Mouse (Mus musculus) erythroid progenitor cell, adult 5-6 weeks (primary cell): ENCODE data around the gene Ptpn13. TPM values are rescaled to one million over a fixed set of nuclear protein-coding genes. Genes with fewer than 3 reads are reported as not detected.

ENCODE experiments used
- ATAC-seq: replicated peaks from 2 replicates; pipeline ENCODE4 v1.8.0; 2016; ENCODE audit warnings: moderate number of reproducible peaks, mild to moderate bottlenecking, moderate TSS enrichment, inconsistent platforms; ENCODE audit not compliant: poor library complexity, low FRiP score, severe bottlenecking
- total RNA-seq, 2 experiments: library from RNA; stranded (forward) in 1 of 2; stranded (reverse) in 1 of 2; fragments of 150-400 nt in 1 of 2; fragments of 186-747, 209-891 nt in 1 of 2; gene quantifications; 2 replicates each; pipeline versions ENCODE4 v1.2.3 to v1.2.4; 2015 to 2017; ENCODE audit warnings: low replicate concordance in 2 of 2

Gene Ptpn13
- total RNA-seq, 2 experiments from 2014 or later = 1.4 to 1.7 TPM

DNA sequence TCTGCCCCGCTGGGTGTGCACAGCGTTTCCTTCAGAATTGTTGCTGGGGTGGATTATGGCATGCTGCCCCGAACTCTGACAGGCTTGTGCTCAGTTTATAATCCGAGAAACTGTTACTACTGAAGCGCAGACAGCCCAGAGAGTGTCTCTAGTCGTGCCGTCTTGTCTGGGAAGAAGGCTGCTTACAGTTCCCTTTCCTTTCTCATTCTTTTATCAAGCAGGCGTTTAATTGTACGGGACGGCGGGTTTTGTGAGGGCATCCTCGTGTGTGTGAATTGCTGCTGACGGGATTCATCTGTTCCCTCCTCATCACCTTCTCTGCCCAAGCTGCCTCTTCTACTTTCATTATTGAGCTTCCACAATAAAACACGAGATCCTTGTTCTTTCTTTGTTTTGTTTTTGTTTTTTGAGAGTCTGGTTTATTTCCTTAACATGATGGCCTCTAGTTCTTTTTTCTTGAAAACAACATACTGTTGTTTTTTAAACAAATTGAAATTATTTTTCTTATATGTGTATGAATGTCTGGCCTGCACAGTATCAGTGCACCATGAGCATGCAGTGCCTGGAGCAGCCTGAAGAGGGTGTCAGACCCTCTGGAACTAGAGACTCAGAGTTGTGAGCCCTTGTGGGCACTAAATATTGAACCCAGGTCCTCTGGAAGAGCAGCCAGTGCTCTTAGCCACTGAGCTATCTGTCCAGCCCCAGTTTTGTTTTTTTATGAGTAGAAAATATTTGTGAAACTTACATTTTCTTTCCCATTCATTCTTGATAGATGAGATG lies 28.6 kb downstream of the Ptpn13 start:
- no peak for ATAC-seq

DNA sequence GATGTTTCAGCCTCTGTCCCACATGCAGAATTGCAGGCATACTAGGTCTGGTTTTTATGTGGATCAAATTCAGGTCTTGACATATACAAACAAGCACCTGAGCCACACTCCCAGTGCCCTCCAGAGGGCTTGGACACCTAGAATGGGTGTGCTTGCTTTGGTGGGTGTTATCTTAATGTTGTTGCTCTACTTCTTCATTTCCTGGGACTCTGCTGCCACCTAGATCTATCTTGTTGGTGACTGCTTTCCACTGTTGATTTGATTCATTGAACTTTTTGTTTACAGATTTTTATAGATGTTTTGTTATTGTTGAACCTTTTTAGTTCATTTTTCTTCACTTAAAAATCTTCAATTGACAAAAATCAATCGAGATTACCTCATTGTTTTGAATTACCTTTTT lies 31.8 kb downstream of the Ptpn13 start:
- ATAC-seq = no peak

DNA sequence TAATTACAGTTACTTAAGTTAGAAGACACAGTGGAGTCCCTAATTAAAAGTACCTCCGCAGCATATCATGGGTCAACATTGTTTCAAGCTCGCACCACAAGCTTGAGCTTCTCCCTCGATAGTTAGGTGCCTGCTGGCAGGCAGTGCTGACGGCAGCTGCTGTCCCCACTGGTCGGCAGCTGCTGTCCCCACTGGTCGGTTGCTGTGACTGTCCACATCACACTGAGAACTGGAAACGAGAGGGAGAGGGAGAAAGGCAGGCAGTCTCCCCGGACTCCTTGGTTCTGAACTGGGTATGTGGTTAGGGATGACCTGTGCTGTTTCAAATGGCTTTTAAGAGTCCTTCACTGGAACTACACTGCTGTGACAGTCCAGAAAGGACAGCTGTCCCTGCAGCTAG lies 33.4 kb downstream of the Ptpn13 start:
- ATAC-seq = no peak

DNA sequence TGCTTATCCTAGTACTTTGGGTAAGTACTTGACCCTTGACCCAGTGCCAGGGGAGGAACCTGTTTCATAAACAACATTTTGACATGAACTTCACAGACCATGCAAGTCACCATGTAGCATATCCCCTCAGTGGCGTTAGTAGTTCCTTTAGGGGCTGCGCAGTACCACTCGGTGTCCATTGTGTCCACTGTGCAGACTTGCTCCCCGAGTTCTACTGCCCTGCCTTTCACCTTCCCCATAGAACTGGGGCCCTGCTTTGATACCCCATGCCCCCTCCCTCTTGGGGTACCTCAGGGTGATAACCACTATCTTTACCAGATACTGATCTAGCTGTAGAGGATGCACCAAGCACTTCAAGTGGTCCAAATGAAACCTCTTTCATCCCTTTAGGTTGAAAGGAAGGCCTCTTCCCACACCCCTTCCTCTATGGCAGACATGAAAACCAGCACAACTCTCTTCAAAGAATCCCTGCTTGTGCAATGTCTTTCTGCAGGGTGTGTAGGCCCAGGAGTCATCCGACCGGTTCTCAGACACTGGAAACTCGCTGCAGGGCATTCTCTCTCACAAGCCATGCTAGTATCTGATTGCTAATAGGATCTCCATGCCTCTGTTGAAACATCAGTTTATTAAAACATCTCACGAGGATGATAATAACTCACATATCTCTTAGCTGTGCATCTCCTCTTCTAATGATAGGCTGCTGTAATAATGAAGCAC lies 34.1 kb downstream of the Ptpn13 start:
- ATAC-seq = no peak

DNA sequence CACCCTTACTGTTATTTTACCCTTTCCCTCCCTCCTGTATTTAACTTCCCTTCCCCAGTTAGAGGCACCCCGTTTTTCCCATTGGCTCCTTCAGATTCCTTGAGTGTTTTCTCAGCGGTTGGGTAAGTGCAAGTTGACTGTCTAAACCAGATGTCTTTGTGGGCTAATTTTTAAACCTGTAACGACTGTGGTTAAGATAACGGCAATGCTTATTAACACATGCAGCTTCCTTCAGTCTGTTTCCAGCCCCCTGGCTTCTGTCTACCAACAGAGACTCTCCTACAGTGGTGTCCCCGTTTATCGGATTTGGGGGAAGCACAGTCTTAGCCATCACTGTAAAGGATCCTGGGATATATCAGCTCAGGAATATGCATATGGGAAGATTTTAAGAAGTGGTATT lies 35.9 kb downstream of the Ptpn13 start:
- ATAC-seq = no peak

DNA sequence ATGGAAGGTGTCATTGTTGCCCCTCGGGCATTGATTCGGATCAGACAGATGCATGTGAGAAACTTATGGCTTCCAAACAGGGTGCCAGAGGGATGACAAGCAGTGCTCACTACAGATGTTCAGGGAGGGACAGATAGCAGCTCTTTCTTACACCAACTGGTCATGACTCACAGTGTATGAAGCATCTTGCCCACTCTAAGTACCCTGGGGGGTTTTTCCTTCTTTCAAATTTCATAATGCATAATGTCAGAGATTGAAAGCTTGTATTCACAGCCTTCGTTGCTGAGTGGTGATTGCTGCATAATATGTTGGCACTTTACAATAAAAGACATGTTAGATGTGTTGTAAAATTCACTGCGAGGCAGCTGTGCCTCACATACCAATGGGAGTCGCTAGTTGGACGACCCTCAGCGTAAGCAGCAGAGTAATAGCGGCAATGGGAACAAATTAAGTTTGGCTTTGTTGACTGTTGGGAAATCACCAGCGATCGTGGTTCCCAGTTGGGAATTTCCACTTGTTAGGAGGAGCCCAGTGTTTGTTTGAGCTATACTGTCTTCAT lies 38.7 kb downstream of the Ptpn13 start:
- no peak for ATAC-seq

DNA sequence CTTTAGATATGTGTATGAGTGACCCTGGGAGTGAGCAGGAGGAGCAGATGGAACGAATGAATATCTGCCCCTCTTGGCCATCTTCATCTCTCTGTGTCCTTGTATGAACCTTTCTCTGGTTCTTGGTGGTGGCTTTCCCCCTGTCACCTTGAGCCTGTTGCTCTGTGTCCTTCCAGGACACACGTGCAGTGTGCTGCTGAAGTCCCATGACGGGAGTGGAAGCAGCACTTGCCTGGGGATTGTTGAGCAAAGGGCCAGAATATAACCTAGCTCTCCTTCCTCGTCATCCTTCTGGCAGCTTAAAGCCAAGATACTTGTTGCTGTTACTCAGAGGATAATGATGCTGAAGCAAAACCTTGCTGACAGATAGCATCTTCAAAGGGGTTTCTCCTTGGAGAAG lies 39.3 kb downstream of the Ptpn13 start:
- ATAC-seq = no peak

DNA sequence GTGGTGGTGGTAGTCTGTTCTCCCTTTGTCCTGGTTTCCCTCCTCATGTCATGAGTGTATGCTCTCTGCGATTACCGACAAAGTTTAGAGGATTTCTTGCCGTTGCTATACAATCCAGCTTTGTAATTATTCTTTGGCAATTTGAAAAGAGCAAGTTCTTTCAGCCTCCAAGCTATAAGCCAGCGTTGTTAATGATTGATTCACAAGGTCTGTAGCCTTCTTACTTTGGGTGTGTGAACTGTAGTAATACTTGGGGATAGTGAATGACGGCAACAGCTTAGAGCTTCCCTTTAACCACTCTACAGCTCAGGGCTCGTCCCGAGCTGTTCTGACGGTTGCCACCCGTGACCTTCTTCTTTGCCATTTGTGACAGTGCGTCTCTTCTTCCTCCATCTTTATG lies 39.8 kb downstream of the Ptpn13 start:
- ATAC-seq = no peak

DNA sequence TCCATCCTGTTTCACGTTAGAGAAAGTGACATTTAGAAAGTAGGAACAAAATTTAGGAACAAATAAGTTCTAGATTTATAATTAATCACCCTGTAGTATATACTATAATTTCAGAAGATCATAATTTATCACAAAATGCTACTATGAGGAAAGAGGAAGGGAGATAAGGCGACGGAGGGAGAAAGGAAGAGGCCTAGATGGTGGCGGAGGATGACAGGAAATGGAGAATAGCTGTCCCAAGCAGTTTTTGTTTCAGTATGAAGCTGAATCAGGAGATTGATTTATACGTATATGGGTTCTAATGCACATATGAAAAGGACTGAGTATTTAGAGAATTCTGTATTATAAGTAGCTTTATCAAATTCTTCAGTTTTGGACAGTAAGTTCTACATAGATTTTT lies 47.7 kb downstream of the Ptpn13 start:
- ATAC-seq = no peak

DNA sequence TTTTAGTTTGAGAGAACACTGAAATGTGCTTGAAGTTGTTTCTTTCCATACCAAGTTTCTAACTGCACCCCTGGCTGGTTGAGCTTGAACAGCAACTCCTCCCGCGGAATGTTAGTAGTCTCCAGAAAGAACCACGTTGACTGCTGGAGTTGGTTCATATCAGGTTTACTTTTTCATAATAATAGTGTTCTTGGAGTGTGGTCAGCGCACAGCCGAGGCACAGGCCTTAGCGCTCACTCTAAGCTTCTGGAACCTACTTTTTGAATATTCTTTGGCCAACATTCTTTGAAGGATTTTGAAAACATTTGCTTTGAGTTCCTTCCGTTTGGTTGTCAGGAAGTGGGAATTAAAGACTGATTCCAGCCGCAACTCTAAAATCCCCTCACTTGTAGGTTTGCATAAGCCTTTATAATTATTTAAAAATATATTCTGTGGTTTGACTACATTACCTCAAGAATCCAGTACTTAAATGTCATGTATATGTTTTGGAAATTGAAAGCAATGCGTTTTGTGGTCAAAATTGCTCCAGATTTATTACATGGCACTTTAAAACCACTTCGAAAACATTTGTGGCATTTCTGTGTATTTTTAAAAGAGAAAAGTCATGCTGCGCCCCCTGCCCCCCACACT lies 48.6 kb downstream of the Ptpn13 start:
- no peak for ATAC-seq

DNA sequence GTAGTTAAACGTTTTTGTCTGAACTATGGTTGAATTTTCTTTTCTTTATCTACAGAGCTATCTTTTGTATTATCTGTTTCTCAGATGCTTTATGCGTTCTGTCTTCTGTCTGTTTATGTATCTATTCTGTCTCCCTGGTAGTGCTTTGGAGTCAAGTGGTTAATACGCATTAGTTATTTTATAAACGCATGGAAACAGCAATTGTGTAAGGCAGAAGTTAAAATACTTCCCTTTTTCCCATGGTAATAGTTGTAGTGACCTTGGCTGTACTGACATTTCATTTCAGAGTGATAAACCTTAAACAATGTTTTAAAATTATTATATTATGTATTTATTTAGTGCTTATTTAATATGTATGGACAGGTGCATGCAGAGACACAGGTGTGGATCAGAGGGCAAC lies 49.3 kb downstream of the Ptpn13 start:
- no peak for ATAC-seq

DNA sequence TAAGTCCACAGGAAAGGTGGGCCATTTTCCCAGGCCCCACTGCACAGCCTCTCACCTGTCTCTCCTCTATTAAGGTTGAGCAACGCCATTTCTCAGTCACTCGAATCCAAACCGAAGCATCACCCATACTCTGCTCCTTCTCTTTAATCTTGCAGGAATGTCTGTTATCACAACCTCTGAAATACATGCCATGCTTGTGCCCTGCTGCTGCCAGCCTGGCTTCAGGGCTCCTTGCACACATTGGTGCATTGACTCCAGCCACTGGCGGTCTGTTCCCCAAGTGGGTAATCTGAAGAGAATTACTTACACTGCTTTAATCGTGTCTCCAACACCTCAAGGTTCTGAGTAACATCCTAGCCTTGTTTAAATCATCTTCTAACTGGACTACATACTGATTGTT lies 50.5 kb downstream of the Ptpn13 start:
- no peak for ATAC-seq

DNA sequence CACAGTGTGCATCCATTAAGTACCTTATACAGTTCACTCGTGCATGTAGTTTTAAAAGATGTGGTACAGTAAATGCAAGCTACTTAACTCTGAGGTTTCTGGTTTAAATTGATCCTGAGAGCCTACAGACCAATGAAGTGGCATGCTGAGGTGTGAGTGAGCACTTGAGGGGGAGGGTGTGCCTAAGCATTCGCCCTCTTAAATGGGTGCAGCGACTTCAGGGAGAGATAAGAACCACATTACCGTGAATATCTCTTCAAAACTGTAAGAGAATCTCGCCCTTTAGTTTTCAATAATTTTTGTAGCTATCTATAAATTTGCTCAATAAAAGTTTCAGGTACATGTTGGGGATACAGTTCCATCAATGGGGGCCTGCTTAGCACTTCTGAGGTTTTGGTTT lies 54.5 kb downstream of the Ptpn13 start:
- 0 out of 2 replicates have a peak, but pooled peaks have one; percentile 52 for ATAC-seq

DNA sequence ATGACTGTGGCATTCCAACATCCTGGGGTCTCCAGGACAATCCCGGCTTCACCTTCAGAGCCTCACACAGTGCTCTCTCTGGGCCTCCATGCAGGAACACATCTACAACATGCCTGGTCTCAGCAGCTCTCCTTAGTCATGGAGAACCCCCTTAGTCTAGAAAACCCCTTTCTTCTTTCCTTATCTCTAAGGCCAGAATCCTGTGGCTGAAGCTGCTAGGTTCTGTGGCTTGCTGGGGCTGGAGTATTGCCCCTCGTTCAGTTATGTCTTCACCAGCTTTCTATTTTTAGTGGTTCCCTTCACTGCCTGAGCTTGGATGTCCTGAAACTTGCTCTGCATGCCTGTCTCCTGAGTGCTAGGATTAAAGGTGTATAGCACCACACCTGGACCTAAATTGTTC lies 56.2 kb downstream of the Ptpn13 start:
- 0 out of 2 replicates have a peak, but pooled peaks have one; percentile 30 for ATAC-seq

DNA sequence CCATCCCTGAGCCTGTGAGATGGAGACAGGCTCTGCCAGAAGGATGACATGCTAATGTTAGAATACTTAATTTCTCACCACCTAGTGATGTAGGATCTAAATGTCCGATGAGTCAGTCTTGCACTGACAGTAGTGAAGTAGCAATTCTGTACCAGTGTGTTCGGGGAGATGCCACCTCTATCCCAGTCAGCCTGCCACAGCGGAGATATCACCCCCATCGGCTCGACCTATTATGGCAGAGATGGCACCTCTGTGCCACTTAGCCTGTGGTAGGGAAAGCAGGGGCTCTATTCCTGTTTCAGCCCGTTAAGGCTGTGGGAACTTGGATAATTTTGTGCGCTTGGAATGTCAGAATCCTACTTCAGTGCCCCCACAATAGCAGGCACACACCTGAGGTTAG lies 62.0 kb downstream of the Ptpn13 start:
- no peak for ATAC-seq

DNA sequence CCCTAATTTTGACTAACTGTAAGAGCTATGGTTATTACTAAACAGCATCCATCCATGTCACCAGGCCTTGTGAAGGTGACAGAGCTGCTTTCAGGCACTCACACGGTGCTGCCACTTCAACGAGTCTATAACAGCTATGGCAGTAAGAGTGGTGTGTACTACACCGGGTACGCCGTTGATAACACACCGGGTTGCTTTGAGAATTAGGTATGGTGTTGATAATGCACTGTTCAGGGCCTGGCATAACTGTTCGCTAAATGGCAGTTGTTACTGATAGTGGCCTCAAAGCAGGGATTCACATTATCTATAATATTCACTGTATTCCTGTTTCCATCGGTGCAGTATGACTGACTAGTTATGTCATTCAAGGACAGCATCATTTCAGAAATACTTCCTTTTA lies 66.0 kb downstream of the Ptpn13 start:
- peak; percentile 65; the same call in 1 of the 2 replicates for ATAC-seq

DNA sequence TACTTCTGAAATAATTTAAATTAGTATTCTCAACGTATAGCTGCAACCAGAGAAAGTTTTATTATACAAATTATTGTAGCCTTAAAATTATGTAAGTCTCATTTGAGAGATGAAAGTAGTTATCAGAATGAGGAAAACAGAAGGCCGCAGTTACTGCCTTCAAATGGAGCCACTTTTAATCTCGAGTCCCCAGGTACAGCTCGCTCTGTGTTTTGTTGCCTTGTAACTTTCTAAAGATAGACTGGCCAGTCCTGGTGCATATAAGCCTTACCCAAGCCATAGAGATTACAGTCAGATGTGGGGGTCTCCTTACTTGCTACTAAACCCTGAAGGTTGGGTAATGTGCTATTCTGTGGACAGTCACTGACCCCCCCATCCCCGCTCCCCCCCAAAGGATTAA lies 66.8 kb downstream of the Ptpn13 start:
- ATAC-seq = no peak

DNA sequence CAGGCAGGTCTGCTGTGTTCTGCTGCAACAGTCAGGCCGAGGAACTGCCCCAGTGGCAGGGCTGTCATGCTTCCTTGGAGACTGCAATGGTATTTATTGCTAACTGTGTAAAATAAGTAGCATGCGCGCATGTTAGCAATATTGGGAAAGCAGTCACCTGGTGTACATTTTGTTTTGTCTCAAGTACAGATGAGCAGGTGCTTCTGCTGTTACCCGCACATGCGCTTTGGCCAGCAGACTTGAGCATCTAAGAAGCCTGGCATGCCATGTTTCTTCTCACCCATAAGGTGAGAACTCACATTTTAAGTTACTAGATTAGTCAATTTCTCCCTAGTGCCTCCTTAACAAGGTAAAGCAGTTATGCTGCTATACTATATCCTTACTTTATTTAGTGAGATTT lies 72.1 kb downstream of the Ptpn13 start:
- no peak for ATAC-seq

DNA sequence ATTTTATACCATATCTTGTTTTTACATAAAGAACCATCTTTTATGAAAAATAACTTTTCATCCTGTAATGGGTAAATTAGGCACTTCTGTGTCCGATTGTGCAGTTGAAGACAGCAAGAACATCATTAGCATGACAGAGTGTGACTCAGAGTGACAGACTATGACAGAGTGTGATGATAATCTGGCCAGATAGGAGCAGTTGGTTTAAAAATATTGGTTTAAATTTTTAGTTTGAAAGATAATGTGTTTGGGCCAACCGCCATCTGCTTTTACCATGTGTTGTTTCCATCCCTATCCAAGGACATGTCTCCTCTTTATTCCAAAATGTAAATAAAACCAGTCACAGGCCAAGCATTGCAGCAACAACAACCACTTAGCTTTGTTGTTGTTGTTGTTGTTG lies 72.5 kb downstream of the Ptpn13 start:
- no peak for ATAC-seq

DNA sequence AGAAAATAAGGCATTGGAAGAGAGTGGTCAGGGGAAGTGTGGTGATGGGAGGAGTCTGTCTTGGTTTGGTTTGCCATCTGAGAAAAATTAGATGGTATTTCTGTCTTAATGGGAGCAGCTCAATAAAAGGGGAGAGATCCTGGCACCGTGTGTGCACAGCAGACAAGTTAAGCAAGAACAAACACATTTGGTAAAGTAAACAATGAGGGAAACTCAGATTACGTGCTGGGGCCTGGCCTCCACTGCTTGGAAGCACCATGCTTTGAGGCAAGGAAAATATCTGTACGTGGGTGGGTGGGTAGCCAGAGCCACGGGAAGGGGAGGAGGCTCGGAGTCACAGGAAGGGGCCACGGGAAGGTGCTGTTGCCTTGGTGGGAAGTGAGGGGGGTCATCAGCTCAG lies 74.3 kb downstream of the Ptpn13 start:
- ATAC-seq = no peak

DNA sequence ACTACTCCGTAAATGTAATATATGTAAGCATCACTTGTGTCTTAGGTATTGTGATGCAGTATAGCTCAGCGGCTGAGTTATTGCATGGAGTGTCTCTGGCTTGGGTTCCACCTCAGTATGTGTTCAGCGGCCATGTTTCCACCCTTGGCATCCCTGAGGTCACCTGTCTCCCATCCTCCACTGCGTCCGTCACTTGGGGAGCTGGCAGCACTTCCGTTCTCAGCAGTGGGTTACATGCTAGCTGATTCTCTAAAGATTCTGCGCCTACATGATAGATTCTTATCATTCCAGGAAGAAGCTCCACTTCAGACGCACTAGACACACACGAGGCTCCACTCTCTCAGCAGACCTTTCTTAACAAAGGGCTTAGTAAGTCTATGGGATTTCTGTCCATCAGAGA lies 76.1 kb downstream of the Ptpn13 start:
- ATAC-seq = no peak
